Mouse (Mus musculus): ENCODE data around the gene Rpl13a.
A peak's percentile ranks its signal among the peaks of the same experiment; 100 is the strongest.
"Not testable (repeated sequence)": the region's sequence is repeated elsewhere in the genome, so short reads cannot be mapped to it uniquely, and the experiment has no call there.

Gene Rpl13a

DNA sequence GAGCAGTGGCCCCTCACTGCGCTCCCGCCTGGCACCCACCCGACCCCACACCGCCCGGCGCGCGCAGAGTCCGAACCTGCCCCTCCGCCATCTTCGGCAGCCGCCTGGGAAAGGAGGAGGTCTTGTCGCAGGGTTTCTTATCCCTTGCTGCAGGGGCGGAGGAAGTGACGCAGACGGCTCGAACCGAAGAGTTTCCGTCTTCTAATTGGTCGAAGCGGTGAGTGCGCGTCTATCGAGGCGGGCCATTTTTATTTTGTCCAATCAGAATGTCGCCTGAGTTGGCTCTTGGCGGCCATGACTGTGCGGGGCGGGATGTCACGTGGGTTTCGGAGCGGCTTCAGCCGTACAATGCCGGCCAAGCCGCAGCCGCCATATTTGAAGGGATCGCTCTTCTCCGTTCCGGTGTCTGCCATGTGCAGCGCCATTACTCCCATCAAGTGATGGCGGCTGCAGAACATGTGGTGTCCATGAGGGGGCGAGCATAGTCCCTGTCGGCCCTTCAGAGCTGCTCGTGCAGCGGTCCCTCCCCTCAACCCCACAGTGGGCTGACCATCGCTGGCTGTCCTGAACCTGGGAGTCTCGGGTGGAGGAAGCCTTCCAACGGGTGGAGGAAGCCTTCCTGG is at the start of gene Rpl13a:
TSS of gene Rpl13a (minus strand) at position 138 of the 623 bp plus-strand sequence.
- peak; percentile 98 to 99 for DNase-seq

DNA sequence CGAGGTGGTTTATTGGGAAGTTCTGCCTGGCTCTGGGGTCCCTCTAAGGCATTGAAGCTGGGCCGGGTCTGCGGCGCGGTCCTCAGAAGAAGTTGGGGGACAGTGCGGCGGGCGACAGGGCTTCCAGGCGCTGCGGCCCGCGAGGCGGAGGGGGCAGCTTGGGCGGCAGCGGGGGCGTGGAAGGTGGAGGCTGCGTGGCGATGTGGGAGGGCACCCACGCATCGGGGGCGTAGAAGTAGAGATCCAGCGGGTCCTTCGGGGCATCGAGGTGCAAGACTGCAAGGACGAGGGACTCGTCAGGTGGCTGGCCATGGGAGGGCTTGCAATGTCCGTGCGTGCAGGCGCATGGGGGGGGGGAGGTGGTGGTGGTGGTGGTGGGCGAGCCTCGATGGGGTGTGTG is 47.8 kb upstream of the Rpl13a start:
- DNase-seq, result no peak

DNA sequence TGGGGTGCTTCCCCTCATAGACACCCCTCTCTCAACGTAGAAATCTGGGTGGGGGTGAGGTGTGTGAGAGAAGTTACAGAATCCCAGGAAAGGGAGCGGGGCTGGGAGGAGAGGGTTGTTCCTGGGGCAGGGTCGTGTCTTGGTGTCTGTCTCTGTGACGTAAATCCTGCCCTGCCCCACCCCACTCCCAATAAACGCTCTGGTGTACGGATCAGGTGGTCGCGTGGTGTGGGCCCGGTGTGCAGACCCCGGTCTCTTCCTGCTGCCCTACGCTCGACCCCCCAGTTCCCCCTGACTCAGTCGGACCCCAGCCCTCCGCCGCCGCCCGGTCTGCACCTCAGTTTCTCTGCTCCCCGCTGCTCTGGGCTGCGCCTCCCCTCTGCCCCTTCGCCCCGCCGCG is 47.4 kb upstream of the Rpl13a start:
- no peak for DNase-seq

DNA sequence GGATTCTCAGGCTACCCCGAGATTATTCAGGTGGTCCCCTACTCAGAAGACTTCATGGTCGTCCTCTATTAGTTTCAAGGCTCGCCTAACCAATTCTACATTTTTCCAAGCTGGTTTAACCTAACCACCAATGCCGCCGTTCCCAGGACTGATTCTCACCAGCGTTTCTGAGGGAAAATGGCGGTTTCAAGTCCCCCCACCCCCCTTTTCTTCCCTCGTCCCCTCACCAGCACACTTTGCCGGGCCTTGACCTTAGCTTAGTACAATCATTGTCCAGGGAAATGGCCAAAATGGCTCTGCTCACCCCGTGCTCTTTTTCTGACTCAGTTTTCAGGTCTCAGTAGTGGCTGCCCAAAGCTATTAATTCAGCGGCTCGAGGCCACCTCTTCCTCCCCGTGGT is 46.8 kb upstream of the Rpl13a start:
- DNase-seq, result no peak

DNA sequence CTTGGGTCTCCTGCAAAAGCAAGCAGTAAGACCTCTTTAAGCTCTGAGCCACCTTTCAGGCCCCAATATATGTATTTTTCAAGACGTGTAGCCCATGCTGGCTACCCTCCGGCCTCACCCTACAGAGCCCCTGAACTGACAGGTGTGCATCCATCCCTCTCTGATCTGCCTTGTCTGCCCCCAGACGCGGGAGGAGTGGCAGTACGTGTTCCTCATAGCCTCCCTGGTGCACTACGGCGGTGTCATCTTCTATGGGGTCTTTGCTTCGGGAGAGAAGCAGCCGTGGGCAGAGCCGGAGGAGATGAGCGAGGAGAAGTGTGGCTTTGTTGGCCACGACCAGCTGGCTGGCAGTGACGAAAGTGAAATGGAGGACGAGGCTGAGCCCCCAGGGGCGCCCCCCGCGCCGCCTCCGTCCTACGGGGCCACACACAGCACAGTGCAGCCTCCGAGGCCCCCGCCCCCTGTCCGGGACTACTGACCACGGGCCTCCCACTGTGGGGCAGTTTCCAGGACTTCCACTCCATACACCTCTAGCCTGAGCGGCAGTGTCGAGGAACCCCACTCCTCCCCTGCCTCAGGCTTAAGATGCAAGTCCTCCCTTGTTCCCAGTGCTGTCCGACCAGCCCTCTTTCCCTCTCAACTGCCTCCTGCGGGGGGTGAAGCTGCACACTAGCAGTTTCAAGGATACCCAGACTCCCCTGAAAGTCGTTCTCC is 46.2 kb upstream of the Rpl13a start:
- no peak for DNase-seq

DNA sequence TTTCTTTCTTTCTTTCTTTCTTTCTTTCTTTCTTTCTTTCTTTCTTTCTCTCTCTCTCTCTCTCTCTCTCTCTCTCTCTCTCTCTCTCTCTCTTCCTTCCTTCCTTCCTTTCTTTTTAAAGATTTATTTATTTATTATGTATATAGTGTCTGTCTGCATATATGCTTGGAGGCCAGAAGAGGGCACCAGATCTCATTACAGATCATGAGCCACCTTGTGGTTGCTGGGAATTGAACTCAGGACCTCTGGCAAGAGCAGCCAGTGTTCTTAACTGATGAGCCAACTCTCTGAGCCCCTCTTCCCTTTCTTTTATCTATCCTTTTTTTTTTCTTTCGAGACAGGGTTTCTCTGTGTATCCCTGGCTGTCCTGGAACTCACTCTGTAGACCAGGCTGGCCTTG is 45.2 kb upstream of the Rpl13a start:
- not testable (repeated sequence) for DNase-seq

DNA sequence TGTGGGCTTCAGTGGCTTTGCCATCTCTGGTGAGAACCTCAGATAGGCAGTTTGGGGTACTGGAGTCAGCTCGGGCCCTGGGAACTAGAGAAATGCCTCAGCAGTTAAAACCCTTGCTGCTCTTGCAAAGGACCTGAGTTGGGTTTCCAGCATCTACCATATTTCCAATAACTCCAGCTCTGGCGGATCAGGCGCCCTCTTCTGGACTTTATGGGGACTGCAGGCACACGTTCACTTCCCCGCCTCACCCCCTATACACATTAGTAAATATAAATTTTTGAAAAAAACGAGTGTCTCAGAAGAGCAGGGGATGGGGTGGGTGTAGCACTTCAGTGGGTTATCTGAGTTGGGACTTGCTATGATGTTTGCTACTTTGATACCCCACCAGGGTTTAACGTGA is 44.4 kb upstream of the Rpl13a start:
- peak in 1 of 2 experiments; percentile 29 for DNase-seq

DNA sequence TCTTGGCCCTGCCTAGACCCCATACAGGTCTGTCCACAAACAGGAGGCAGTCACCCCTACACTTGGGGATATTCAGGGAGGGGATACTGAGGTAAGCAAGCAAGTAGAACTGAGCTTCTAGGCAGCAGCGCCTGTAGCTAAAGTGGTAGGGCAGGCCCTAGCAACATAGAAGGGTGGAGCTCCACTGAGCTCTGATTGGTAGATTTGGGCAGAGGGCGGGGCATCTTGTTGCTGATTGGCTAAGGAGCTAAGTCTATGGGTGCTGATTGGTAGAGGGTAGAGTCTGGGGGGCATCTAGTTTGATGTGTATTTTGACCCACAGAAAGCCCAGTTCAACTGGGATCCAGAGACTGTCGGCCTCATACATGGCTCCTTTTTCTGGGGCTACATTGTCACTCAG is 40.9 kb upstream of the Rpl13a start:
- no peak for DNase-seq

DNA sequence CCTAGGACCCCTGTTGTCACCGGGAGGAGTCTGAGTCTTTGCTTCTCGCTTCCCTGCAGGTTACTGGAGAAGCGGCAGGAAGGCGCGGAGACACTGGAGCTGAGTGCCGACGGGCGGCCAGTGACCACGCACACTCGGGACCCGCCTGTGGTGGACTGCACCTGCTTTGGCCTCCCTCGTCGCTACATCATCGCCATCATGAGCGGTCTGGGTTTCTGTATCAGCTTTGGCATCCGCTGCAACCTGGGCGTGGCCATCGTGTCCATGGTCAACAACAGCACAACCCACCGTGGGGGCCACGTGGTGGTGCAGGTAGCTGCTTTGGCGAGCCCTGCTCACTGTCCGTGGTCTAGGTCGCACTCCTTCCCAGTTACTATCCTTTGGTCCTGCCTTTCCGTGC is 40.1 kb upstream of the Rpl13a start:
- DNase-seq, result no peak

DNA sequence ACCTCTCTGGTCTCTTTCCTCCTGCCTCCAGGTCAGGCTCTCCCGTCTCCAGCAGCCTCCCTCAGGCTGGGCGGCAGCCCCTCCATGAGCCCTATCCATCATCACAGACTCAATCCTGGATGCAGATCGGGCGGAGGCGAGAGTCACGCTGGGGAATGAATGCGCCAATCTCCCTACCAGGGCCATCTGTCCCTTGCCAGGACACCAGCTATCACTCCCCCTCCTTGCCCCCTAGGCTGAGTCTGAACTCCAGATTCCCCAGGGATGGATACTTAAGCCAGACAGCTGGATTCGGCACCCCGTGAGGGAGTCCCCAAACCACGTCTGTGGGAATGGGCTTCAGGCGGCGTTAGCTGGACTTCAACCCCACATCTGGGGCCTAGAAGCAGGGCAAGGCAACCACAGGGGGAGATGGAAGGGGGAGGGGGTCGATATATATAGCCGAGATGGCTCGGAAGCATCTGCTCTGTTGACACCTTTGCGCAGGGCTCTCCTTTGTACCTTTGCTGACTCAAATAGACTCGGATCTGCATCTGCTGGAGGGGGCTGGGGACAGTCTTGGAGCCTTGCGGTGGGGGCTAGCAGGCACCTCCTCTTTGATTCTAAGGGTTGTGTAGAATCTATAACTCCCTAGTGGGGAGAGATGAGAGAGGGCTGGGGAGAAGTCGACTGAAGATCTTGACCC is 39.3 kb upstream of the Rpl13a start:
- no peak for DNase-seq

DNA sequence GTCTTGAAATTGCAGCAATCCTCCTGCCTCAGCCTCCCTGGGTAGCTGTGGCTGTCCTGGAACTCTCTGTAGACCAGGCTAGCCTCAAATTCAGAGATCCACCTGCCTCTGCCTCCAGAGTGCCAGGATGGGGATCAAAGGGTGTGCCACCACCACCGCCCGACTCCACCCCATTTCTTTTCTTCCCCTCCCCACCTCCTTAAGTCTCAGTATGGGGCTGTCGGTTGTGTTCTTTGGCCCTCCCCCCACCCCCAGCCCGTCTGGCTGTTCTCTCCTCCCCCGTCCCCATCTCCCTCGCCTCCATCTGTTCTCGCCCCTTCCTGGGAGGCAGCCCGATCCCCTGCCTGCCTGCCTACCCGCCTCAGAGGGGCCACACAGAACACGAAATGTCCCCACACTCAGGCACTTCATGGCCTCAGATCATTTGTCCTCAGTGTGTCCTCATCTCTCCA is 38.4 kb upstream of the Rpl13a start:
- no peak for DNase-seq

DNA sequence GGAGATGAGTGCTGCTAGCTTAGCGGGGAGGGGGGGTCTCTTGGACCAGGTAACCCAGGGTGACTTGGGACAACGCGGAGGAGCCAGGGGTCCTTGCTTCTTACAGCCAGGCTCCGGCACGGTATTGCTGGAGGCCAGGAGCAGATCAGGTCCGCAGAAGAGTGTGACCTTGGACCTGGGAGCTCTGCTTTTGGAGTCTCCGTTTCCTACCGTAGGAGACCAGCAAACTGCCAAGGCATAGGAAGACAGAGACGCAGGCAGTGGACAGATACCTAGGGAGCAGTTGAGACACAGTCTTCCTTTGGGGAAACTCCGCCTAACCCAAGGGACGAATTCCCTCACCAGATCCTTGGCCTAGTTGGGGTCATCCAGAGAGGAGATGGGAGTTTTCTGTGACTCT is 37.1 kb upstream of the Rpl13a start:
- DNase-seq, result no peak

DNA sequence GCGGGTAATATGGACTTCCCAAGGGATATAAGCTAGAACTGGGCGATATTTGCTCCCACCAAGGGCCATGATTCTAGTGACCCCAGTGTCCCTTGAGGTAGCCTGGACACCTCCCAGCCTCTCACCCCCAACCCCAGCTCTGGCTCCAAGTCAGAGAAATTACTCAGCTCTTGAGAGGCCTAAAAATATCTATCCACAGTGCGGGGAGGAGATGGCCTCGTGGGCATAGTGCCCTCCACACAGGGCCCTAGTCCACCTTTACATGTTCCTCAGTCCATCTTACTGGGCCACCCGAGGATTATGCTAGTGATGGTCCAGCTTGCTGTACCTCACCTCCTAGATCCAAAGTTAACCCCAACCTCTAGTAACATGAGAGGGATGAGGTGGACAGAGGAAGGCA is 36.3 kb upstream of the Rpl13a start:
- DNase-seq, result no peak

DNA sequence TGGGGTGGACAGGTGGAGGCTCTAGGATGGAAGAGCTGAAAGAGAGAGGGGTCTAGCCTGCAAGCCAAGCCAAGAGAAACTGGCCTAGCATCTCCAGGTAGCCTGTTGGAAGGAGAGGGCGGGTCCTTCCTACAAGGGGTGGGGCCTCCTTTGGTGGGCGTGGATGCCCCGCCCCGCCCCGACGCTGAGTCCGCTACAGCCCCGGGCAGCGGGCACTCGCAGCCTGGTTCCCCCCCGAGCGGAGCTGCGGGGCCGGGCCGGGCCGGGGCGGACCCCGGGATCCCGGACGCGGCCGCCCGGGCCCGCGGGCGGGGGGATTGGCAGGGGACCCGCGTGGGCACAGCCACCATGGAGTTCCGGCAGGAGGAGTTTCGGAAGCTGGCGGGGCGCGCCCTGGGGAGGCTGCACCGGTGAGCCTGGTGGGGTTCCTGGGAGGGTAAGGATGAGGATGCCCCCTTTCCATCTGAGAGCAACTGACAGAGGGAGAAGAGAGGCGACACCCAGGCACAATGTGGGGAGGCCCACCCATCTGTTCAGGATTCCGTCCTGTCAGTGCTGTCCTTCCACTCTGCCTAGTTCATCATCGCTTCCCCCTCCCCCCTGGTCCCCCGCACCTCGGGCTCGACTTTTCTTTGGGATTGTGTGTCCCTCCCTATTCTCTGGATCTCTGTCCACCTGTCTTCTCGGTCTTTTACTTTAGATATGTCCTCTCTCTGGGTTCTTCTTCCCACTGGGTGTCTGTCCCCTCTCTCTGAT is 35.4 kb upstream of the Rpl13a start, which contains the start of gene Slc17a7:
TSS of gene Slc17a7 (plus strand) at position 215 of the 756 bp plus-strand sequence.
- DNase-seq, result peak; percentile 48 to 61

DNA sequence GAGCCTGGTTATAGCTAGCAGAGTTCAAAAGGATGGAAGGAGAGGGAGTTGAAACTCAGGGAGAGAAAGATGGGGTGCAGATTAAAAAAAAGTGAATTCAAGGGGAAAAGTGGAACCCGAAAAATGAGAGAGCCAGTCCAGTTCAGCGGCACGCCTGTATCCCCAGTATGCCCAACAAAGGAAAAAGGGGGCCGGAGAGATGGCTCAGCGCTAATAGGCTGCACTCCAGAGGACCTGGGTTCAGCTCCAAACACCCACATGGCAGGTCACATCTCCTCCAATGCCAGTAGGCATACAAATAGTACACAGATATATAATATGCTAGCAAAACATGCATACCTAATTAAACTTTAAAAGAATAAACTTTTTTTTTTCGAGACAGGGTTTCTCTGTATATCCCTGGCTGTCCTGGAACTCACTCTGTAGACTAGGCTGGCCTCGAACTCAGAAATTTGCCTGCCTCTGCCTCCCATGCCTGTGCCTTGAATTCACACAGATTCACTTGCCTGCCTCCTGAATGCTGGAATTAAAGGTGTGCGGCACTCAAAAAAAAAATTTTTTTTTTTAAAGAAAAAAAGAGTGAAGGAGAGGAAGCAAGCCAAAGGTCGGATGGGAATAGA is 34.5 kb upstream of the Rpl13a start:
- no peak for DNase-seq

DNA sequence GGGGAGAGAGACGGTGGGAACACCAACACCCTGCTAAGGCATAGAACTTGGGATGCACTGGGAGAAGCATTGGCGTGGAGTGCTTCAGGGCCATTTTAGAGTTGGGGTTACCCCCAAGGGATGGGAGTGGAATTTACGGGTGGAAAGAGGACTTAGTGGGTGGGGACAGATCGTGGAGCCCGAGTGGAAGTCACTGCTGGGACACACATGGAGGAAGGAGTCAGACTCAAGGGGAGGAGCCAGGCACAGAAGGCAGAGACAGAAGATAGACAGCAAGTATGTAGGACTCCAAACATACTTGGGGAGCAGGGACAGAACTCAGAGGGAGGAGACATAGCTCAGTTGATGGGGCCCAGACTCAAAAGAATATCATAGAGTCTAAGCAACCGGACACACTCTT is 34.0 kb upstream of the Rpl13a start:
- DNase-seq, result no peak

DNA sequence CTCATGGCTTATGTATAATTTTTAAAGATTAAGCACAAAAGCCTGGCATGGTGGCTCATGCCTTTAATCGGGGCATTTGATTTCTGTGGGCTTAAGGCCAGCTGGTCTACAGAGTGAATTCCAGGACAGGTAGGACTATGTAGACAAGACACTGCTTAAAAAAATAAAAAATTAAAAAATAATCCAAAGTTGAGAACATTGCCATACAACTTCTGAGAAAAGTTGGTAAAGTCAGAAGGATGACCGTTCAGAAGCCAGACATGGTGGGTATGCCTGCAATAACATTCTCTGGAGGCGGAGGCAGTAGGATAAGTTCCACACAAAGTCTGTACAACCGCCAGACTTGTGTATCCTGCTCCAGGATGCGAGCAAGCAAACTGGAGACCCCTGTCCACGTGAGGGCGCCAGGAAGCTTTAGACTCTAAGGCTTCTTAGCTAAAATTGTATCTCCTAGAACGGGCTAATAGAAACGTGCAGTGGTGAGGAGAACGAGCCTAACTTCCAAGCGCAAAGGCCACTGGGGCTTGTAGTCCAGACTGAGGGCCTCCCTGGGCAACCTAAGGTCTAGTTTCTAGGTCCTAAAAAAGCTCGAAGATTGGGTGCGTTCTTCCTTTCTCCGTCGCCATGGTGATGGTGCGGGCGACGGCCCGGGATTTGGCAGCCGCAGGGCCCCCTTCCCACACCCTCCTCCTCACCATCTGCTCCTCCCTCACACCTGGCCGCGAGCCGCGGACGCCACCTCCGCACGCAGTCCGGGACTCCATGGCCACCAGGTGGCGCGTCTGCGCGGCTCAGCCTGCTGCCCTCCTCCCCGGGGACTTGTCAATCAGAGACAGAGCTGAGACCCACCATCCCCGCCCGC is 33.3 kb upstream of the Rpl13a start:
- peak; percentile 91 for DNase-seq

DNA sequence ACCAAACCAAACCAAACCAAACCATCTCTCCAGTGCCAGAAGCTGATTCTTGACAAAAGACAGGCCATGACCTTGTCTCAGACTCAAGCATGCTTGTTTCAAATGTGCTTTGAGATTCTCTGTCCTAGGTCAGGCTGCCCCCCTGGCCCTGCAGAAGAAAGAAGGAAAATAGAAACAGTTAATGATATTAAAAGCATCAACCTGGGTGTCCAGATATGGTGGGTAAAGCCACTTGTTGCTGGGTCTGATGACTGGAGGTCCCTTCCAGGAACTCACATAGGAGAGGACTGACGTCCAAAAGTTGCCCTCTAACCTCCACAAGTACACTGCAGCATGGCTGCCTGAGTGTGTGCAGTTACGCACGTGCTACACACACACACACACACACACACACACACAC is 32.3 kb upstream of the Rpl13a start:
- no peak for DNase-seq

DNA sequence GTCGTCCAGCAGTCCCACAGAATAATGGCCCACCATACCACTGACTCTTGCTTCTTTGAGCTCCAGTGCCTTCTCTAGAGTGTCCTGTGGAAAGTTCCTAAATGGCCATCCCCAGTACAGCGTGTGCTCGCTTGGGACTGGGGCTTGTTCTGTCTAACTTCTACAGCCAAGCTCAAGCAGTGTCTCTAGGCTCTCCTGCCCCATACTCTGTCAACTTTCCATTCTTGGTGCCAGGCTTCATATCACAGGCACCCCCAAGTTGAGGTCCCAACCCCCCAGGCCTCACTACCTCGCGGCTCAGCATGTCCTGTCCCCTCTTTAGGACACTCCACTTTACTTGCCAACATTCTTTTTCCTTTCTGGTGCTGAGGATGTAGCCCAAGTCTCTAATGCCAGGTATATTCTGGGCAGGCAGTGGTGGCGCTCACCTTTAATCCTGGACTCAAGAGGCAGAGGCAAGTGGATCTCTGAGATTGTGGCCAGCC is 31.8 kb upstream of the Rpl13a start:
- DNase-seq, result no peak

DNA sequence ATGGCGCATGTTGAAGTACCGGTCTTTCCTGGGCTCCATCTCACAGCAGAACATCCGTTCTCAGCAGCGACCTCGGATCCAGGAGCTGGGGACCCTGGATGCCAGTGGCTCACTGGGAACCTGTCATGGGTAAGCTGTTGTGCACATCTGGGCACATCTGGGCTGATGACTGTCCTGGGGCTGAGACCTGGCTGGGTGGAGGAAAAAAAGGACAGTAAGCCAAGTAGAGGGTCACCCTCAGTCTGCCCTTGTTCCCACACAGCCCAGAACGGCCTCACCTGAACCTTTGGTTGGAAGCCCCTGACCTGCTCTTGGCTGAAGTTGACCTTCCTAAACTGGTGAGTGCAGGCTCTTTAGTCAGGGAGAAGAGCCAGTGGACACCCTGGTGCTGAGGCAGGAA is 30.4 kb upstream of the Rpl13a start:
- DNase-seq, result no peak

DNA sequence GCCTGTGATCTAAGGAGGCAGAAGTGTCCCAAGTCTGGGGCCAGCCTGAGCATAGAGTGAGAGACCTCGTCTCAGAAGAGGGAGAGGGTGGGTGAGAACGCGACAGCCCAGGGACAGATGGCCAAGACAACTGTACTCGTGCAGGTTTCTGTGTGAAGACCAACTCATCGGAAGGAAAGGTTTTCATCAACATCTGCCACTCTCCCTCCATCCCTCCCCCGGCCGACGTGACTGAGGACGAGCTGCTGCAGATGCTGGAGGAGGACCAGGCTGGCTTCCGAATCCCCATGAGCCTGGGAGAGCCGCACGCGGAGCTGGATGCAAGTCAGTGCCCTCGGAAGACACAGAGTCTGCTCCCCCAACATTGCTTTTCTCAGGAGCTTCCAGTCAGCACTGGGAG is 28.9 kb upstream of the Rpl13a start:
- DNase-seq, result no peak

DNA sequence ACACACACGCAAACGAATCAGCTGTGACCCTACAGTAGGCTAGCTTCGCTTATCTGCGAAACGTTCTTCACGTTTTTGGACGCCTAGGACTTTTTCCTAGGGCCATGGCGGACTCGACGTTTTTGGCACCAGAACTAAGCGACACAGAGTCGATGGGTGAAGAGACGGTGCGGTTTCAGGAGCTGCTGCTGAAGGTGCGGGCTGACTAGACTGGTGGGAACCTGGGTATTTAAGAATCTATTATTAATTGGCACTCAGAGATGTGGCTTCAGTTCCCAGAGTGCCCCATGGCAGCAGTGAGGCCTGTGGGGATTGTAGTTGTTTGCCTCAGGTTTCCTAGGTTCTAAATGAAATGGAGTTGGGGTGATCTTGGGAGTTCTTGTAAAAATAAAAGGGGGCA is 27.6 kb upstream of the Rpl13a start:
- no peak for DNase-seq

All from kidney, postnatal 25 days (tissue).